Comparison of ENCODE assay signal across 24 mouse cellular contexts in genomic region chr3:95722386-95722785, GRCm38 (mm10). TPM values are rescaled to one million over a fixed set of nuclear protein-coding genes. Genes with fewer than 3 reads are reported as not detected.
DNase-seq lines count a peak whose midpoint lies in the region; ATAC-seq and TF ChIP-seq lines count a peak whose summit lies in the region.
"Had no signal": no experiment of that assay in that cellular context is flagged by ENCODE, and none has a peak within 500 bp of the region (broad histone marks: within the 10 kb centered on the region; RNA-seq: fewer than 3 reads in every experiment).

No protein-coding gene starts in this region.

- no peaks in the 10 kb centered on the region for H3K4me1 ChIP-seq in lung, postnatal 0 days (ENCODE audit: insufficient read depth, low read depth, low read length)
- H3K4me1 ChIP-seq: forebrain, embryonic 10.5 days; hindbrain, embryonic 13.5 days; limb, embryonic 15.5 days had no signal

- ATAC-seq in lung, postnatal 0 days: 0 out of 2 replicates have a peak, but pooled peaks have one; percentile 35
- peak; percentile 86 for ATAC-seq in CD4-positive, CD25-positive, alpha-beta regulatory T cell, adult 4 months
- ATAC-seq in common myeloid progenitor, adult 5-6 weeks (replicated peaks; ENCODE audit: low read depth, poor library complexity, severe bottlenecking): 0 out of 2 replicates have a peak, but pooled peaks have one; percentile 25
- no peak for ATAC-seq in cerebellum, adult (ENCODE audit: insufficient number of reproducible peaks, low FRiP score, low TSS enrichment)
- no peak for ATAC-seq in monocyte, adult 5-6 weeks (replicated peaks; ENCODE audit: insufficient number of reproducible peaks, low FRiP score, low TSS enrichment, poor library complexity, severe bottlenecking)
- ATAC-seq: forebrain, embryonic 16.5 days had no signal

- H3K27ac ChIP-seq in lung, postnatal 0 days (ENCODE audit: low read length): no peak overlapping the region
- H3K27ac ChIP-seq: forebrain, embryonic 10.5 days; hindbrain, embryonic 13.5 days; limb, embryonic 15.5 days; liver, embryonic 14.5 days had no signal

- no peak overlapping the region for H3K9ac ChIP-seq in lung, postnatal 0 days (replicated peaks; ENCODE audit: low read depth)
- H3K9ac ChIP-seq: heart, embryonic 12.5 days; hindbrain, embryonic 13.5 days; limb, embryonic 15.5 days; liver, embryonic 14.5 days; lung, embryonic 14.5 days had no signal

- 55% methylated on average over 3 of the region's 3 CpGs for WGBS in lung, postnatal 0 days

- TF ChIP-seq CTCF in lung, postnatal 0 days (IDR thresholded peaks at IDR 0.05): no peak

- no peaks in the 10 kb centered on the region for H3K9me3 ChIP-seq in lung, postnatal 0 days (ENCODE audit: low read length)
- H3K9me3 ChIP-seq: forebrain, embryonic 10.5 days; heart, embryonic 12.5 days; hindbrain, embryonic 13.5 days; limb, embryonic 15.5 days had no signal

- H3K4me2 ChIP-seq in lung, postnatal 0 days (replicated peaks; ENCODE audit: low read depth, low read length): no peak overlapping the region
- H3K4me2 ChIP-seq: heart, embryonic 12.5 days; hindbrain, embryonic 13.5 days; limb, embryonic 15.5 days; lung, embryonic 14.5 days; midbrain, embryonic 11.5 days had no signal

- no peaks in the 10 kb centered on the region for H3K36me3 ChIP-seq in lung, postnatal 0 days (ENCODE audit: insufficient read depth, low read length)
- H3K36me3 ChIP-seq: forebrain, embryonic 10.5 days; heart, embryonic 12.5 days; hindbrain, embryonic 13.5 days; limb, embryonic 15.5 days had no signal

- H3K4me3 ChIP-seq in lung, postnatal 0 days (ENCODE audit: low read depth, low read length): no peak overlapping the region
- H3K4me3 ChIP-seq: forebrain, embryonic 10.5 days; heart, embryonic 12.5 days; hindbrain, embryonic 13.5 days; limb, embryonic 15.5 days had no signal

- peak; percentile 30 for DNase-seq in lung, postnatal 0 days (ENCODE audit: low spot score)
- no peak for DNase-seq in lung, postnatal 4 days
- peak; percentile 78 for DNase-seq in CD4-positive helper T cell, adult 2 months (ENCODE audit: low read depth, low spot score)
- DNase-seq: adrenal gland, postnatal 14 days; cerebellum, adult 8-10 months; gastrocnemius, postnatal 14 days; heart, adult 18-20 months; kidney, adult 9 months; layer of hippocampus, adult 9-11 months; left cerebral cortex, postnatal 4 days; lung, embryonic 14.5 days; right cerebral cortex, postnatal 14 days; spleen, adult 18-20 months had no signal

- H3K27me3 ChIP-seq in lung, postnatal 0 days (replicated peaks; ENCODE audit: insufficient read depth, low read length): no peaks in the 10 kb centered on the region
- H3K27me3 ChIP-seq: heart, embryonic 12.5 days; hindbrain, embryonic 13.5 days; limb, embryonic 15.5 days had no signal

- peak; percentile 61; the same call in 1 of the 2 replicates for TF ChIP-seq EP300 in lung, postnatal 0 days (IDR thresholded peaks at IDR 0.05)

RNA-seq across cellular contexts. Expression of gene Ecm1, which starts 17.0 kb away (rescaled TPM):
- polyA plus RNA-seq in lung, postnatal 0 days (2015; fragmentation: Nextera tagmentation; extraction: Ambion mirVana): 94.3 and 107 TPM in 2 replicates
- 100 to 1,000 TPM; 203 to 284 TPM for polyA plus RNA-seq in CD4-positive, CD25-positive, alpha-beta regulatory T cell, adult 4 months (2017; shearing (Covaris generic))
- not detected in 2 replicates for total RNA-seq in common myeloid progenitor, adult 5-6 weeks (2017)
- 1.6 to 7.1 TPM in 2 of 3 replicates, not detected in the other for total RNA-seq in monocyte, adult 5-6 weeks (2017)

RNA-seq across cellular contexts. Expression of gene Adamtsl4, which starts 34.7 kb away (rescaled TPM):
- polyA plus RNA-seq in lung, postnatal 0 days (2015; fragmentation: Nextera tagmentation; extraction: Ambion mirVana): 11.8 and 13.2 TPM in 2 replicates
- 1 to 10 TPM; 2.3 to 5.2 TPM for polyA plus RNA-seq in CD4-positive, CD25-positive, alpha-beta regulatory T cell, adult 4 months (2017; shearing (Covaris generic))
- 0.37 TPM in 1 of 2 replicates, not detected in the other for total RNA-seq in common myeloid progenitor, adult 5-6 weeks (2017)
- 0.38 to 7.2 TPM (median 0.53 TPM) in 3 replicates for total RNA-seq in monocyte, adult 5-6 weeks (2017)

RNA-seq across cellular contexts. Expression of gene Tars2, which starts 37.6 kb away (rescaled TPM):
- 18.5 and 19.3 TPM in 2 replicates for polyA plus RNA-seq in lung, postnatal 0 days (2015; fragmentation: Nextera tagmentation; extraction: Ambion mirVana)
- polyA plus RNA-seq in CD4-positive, CD25-positive, alpha-beta regulatory T cell, adult 4 months (2017; shearing (Covaris generic)): 100 to 1,000 TPM in 1 of 2 experiments, 10 to 100 TPM in 1; 88.1 to 108 TPM
- total RNA-seq in common myeloid progenitor, adult 5-6 weeks (2017): 44.5 and 45.6 TPM in 2 replicates
- total RNA-seq in monocyte, adult 5-6 weeks (2017): 15.4 to 29.0 TPM (median 21.4 TPM) in 3 replicates

Comparison
In these comparisons a context has a peak if more than half of its experiments do, and no peak if none do; other contexts are left out.
1. DNase-seq: peak in lung, postnatal 0 days (single experiment) and CD4-positive helper T cell, adult 2 months (single experiment); none in lung, postnatal 4 days (0 of 2).
2. ATAC-seq: peak in lung, postnatal 0 days (single experiment), CD4-positive, CD25-positive, alpha-beta regulatory T cell, adult 4 months (single experiment) and common myeloid progenitor, adult 5-6 weeks (single experiment); none in cerebellum, adult (single experiment) and monocyte, adult 5-6 weeks (single experiment).